Mouse (Mus musculus) MEL-GATA-1-ER (cell line): ENCODE results near the gene Ptn.
"Not testable (repeated sequence)": the region's sequence is repeated elsewhere in the genome, so short reads cannot be mapped to it uniquely, and the experiment has no call there.

Source experiments
- DNase-seq: peaks from one replicate; pipeline ENCODE4 v3.0.0-alpha.2; 2012; ENCODE audit warnings: low read depth; ENCODE audit errors: extremely low read depth

Gene Ptn

GRCm38 (mm10) chr6:36766941-36767340 is 43.1 kb downstream of the Ptn start:
- DNase-seq = no peak

GRCm38 (mm10) chr6:36755001-36755885 is 54.8 kb downstream of the Ptn start:
- DNase-seq = no peak

GRCm38 (mm10) chr6:36752887-36753286 is 57.1 kb downstream of the Ptn start:
- DNase-seq = no peak

- DNase-seq = no peak
Measured at GRCm38 (mm10) chr6:36739811-36740210, 70.2 kb downstream of the Ptn start.

- DNase-seq = no peak
Measured at GRCm38 (mm10) chr6:36736763-36737162, 73.3 kb downstream of the Ptn start.

- DNase-seq = not testable (repeated sequence)
Measured at GRCm38 (mm10) chr6:36735622-36736021, 74.4 kb downstream of the Ptn start.

- DNase-seq = not testable (repeated sequence)
Measured at GRCm38 (mm10) chr6:36729811-36730210, 80.2 kb downstream of the Ptn start.

- no peak for DNase-seq
Measured at GRCm38 (mm10) chr6:36728079-36728478, 81.9 kb downstream of the Ptn start.

- no peak for DNase-seq
Measured at GRCm38 (mm10) chr6:36725509-36726160, 84.4 kb downstream of the Ptn start.

- no peak for DNase-seq
Measured at GRCm38 (mm10) chr6:36722769-36723549, 87.1 kb downstream of the Ptn start.

- no peak for DNase-seq
Measured at GRCm38 (mm10) chr6:36713329-36713728, 96.7 kb downstream of the Ptn start.

- DNase-seq = no peak
Measured at GRCm38 (mm10) chr6:36695481-36695880, 114.5 kb downstream of the Ptn start.

- DNase-seq = no peak
Measured at GRCm38 (mm10) chr6:36691497-36691896, 118.5 kb downstream of the Ptn start.

GRCm38 (mm10) chr6:36690941-36691340 is 119.1 kb downstream of the Ptn start:
- no peak for DNase-seq

GRCm38 (mm10) chr6:36676710-36677691 is 133.0 kb downstream of the Ptn start:
- DNase-seq = no peak

GRCm38 (mm10) chr6:36672399-36673221 is 137.4 kb downstream of the Ptn start:
- no peak for DNase-seq

GRCm38 (mm10) chr6:36671274-36671673 is 138.7 kb downstream of the Ptn start:
- DNase-seq = no peak
